Mouse (Mus musculus) G1E (cell line): ENCODE results near the gene Abhd17b.
"Not testable (repeated sequence)": the region's sequence is repeated elsewhere in the genome, so short reads cannot be mapped to it uniquely, and the experiment has no call there.

Experiments used
- CTCF ChIP-seq: IDR thresholded peaks from 2 replicates; pipeline ENCODE4 v1.5.1; 2012; ENCODE audit warnings: low read depth, low read length, inconsistent platforms, mixed read lengths
- GATA1 ChIP-seq: IDR thresholded peaks from 2 replicates; pipeline ENCODE4 v1.6.1; 2012; ENCODE audit warnings: borderline replicate concordance, low read length, inconsistent platforms, mixed read lengths
- GATA2 ChIP-seq: IDR thresholded peaks from 2 replicates; pipeline ENCODE4 v1.6.1; 2012; ENCODE audit warnings: low read depth, low read length, inconsistent platforms, borderline replicate concordance
- POLR2AphosphoS5 ChIP-seq: IDR thresholded peaks from 2 replicates; pipeline ENCODE4 v1.6.1; 2012; ENCODE audit warnings: low read depth, low read length, inconsistent platforms; ENCODE audit not compliant: insufficient replicate concordance
- TAL1 ChIP-seq: conservative IDR thresholded peaks from 2 replicates; pipeline ENCODE4 v1.6.1; 2012; ENCODE audit warnings: low read depth, low read length, inconsistent platforms, mixed read lengths

GRCm38 (mm10) chr19:21628440-21628839 lies 24.5 kb upstream of the Abhd17b start:
- TF ChIP-seq CTCF, GATA1, TAL1, POLR2AphosphoS5, GATA2: not testable (repeated sequence)
